Mouse (Mus musculus) liver, adult 2 months (tissue): ENCODE measurements around the gene Gemin5.

Experiments used
- CTCF ChIP-seq: fragments of 200-500 bp; IDR thresholded peaks from 2 replicates; pipeline ENCODE4 v1.5.1; 2011; ENCODE audit warnings: low read depth, low read length, control low read depth
- POLR2A ChIP-seq: fragments of 200-500 bp; IDR thresholded peaks from 2 replicates; pipeline ENCODE4 v1.6.1; 2011; ENCODE audit warnings: low read length, control low read depth; ENCODE audit not compliant: insufficient read depth; ENCODE audit errors: extremely low read depth

GRCm38 (mm10) chr11:58136677-58137076, 31.7 kb downstream of the Gemin5 start:
- TF ChIP-seq POLR2A = no peak
- TF ChIP-seq CTCF = no peak
